Mouse (Mus musculus) gastrocnemius, adult 8-10 months (tissue): ENCODE data around the gene Emid1. TPM values are rescaled to one million over a fixed set of nuclear protein-coding genes. Genes with fewer than 3 reads are reported as not detected.

Source experiments
- DNase-seq, 2 experiments: peaks; one replicate each; pipeline ENCODE4 v3.0.0; 2022; ENCODE audit warnings: low spot score in 2 of 2
- total RNA-seq, 4 experiments: library from RNA; stranded (reverse); gene quantifications; 2 replicates each; pipeline ENCODE4 v1.2.4; 2022

Emid1 gene
- 1 to 10 TPM; 5.5 to 9.6 (median 8.4) TPM for total RNA-seq

DNA sequence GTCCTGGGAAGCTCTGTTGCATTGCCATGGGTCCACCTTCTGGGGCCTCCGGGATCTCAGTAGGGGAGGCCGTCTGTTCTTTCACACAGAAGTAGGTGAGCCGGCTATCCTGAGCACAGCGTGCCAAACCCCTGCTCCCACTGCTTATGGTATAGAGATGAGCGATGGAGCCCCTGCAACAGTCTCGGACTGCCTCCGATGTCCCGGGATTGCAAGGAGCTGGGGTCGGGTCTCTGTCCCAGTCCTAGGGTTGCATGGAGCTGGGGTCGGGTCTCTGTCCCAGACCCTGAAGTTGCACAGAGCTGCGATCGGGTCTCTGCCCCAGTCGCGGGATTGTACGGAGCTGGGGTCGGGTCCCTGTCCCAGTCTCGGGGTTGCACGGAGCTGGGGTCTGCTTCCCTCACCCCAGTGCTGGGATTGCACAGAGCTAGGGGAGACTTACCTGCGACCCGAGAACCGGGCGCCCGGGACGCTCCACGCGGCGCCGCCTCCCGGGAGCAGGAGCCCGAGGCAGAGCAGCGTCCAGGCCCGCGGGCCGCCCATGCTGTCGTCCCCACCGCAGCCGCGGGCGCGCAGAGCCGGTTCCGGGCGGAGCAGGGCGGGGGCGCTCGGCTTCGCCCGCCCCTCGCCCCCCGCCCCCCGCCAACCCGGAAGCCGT is at the start of gene Emid1:
Gene Emid1 (minus strand): TSS at position 578 of the 658 bp plus-strand sequence.
- DNase-seq, result no peak

DNA sequence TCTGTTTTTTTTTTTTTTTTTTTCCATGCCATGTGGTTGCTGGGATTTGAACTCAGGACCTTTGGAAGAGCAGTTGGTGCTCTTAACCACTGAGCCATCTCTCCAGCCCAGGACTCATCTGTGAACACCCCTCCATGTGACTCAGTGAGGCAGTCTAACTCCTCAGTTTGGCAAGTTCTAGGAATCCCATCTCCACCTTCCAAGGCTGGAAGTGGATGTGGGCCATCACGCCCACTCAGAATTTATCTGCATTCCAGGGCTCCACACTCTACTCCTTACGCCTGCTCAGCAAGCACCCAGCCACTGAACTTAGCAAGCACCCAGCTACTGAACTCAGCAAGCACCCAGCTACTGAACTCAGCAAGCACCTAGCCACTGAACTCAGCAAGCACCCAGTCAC is 47.8 kb upstream of the Emid1 start:
- no peak for DNase-seq

DNA sequence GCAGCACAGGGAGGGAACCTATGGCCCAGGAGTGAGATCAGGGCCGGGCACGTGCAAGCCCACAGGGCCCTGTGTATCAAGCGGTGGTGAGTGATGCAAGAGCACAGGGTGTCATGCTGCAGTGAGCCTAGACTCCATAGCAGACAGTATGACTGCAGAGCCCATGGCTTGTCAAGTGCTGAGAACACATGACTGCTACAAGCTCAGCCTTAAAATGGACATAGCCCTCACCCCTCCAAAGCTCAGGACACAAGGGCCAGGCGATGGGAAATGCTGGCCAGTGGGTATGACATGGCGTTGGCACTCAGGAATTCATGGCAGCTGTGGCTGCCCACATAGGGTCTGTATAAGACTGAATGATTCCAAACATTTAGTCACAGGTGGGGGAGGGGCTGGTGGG is 45.0 kb upstream of the Emid1 start:
- no peak for DNase-seq

DNA sequence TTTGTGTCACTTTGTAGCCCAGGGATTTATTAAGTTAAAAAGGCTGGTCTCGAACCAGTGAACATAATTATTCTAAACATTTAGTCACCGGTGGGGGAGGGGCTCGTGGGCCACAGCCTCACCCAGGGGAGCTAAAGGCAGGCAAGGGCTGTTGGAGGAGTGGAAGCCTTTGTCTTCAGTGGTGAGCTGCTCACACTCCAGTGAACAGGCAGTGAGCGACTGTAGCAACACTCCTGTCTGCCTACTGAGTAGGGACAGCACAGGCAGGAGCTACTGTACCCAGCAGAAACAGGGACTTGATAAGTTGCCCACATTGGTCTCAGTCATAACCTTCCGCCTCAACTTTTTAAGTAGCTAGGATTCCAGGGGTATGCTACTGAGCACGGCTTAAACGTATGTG is 44.5 kb upstream of the Emid1 start:
- no peak for DNase-seq

DNA sequence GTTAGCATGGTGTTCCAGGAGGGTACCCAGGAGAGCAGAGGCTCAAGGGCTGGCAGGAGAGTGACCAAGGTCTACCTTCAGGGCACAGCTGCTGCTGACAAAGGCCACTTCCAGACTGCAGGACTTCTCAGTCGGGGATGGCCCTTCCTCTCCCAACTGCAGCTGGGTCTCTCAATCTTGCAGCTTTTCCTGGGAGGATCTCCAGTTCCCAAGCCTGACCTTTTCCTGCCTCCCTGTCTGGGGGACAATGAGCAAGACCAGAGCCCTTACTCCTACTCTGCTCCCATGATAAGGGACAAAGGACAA is 41.5 kb upstream of the Emid1 start:
- DNase-seq, result no peak

DNA sequence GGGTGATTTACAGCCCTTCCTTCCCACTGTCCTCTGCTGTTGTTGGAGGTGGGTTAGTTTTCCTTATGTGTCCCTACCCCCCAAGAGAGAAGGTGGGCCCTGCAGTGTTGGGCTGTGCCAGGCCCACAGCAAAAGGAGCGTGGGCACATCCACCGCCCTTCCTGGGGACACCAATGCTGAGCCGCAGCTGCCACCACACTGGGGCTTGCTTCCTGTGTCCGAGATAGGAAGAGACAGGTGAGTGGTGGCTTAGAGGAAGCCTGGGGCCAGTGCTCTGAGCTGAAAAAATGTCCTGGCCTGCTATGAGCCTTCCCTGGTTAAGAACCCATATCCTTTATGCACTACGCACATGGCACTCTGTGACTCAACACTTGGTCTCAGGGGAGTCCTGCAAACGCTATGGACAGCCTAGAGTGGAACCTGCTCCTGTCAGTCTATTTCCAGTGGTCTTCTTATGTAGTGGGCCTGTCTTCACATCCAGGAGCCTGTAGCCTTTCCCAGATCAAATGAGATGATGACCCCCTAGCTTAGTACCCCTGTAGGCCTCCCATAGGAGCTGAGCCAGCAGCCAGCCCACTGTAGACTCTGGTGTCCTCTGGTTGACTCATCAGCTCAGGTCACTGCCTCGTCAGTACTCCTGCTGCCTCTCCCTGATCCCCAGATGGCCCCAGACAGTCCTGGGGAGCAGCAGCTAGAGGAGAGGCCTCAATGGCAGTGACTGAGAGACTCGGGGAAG is 41.0 kb upstream of the Emid1 start:
- DNase-seq, result no peak

DNA sequence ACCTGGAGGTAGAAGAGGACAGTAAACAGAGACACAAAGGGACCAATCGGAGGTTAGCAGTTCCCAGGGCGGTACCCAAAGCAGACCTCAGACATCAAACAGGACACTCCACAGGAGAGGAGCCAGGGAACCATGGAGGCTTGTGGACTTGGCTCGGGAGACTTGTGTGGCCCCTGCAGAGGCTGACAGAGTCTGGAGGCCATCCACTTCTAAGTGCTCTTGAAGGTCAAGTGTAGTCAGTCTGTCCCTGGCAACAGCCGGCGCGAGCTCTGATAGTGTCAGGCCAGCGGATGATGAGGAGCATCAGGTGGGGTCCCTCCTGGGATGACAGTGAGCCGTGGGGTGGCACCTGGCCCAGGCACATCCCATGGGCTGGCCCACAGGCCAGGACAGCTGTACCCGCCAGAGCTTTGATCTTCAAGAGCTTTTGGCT is 40.0 kb upstream of the Emid1 start:
- peak; percentile 86 to 90 for DNase-seq

DNA sequence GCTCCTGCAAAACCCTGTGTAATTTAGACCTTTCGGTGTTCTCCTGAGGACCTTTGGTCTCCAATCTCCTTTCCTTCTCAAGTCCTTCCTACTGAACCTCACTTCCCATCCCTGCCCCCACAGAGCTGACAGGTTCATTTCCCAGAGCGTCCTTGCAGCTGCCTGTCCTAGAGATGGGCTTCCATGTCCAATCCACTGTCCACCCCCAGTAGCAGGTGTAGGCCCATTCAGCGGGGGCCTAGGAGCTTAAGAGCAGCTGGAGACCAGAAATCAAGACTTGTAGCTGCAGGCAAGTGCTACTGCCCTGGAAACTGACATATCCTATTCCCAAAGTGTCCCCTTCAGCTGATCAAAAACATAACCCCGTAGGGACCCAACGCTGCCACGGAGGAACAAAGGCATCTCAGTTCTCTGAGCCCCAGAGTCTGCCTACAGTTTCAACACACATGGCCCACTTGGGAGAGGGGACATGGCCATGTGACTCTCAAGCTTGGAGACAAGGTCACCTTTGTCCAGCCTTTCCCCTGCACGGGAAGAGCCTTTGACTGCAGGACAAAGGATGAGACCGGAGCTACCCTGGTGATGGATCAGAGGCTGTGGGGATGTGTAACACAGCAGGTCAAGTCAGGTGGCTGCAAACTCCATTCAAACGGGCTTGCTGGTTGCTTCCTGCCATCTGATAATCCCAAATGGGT is 37.3 kb upstream of the Emid1 start:
- no peak for DNase-seq

DNA sequence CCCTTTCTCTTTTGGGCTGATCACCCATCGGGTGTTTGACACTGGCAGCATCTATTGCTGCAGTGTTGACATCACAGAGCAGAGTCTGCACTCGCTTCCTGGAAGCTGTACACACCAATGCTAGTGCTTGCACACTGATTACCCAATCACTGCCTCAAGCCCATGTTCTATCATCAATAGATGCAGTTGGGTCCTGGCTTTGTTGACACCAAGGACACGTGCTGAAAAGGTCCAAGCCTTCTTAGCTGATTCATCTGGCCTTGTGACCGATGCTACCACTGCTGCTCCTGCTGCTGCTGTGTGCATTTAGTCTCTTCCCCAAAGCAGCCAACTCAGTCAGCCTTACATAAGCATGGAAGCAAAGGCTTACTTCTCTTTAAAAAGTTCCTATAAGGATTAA is 36.1 kb upstream of the Emid1 start:
- no peak for DNase-seq

DNA sequence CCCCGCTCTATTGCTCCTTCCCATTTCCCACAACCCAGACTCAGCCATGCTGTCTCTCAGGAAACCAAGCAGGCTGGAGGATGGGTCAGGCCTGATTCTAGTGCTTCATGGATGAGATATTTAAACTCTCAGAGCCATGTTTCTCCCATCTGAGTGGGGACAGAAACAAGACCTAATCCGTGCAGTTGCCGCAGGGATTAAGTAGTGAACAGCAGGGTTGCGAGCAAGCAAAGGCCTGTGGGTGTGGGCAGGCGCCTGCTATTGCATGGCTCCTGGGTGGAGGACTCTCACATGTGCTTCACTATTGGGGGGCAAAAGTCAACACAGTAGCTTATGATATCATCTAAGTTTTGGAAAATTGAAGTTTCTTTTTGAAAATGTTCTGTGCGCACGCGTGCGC is 32.8 kb upstream of the Emid1 start:
- DNase-seq, result no peak

DNA sequence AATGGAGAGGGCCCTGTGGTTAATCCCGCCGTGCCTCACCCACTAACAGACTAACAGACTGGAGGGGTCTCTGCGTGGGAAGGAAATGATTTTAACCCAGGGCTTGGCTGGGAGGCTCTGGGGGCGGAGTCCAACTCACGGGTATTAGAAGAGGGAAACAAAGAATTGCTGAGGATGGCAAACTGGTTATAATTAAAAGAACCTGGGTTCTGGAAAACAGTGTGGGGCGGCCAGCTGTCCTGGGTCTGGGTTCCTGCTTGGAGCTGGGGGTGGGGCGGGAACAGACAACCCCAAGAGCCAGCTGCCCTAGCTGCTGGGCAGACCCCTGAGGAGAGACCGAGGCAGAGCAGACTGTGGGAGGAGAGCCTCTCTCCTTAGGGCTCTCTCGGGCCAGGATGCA is 32.2 kb upstream of the Emid1 start:
- no peak for DNase-seq

DNA sequence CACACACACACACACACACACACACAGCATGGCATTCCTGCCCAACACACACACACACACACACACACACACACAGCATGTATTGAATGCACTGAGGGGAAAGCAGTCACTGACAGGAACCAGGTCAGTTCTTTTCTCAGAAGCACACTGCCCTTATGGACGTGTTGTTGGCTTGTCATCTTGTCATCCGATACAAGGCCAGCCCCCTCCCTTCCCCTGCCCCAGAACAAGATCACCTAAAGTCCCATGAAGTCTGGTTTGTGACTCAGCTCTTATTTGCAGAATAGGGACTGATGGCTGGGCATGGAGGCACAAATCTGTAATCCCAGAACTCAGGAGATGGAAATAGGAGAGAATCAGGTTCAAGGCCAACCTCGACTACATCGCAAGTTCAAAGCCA is 30.8 kb upstream of the Emid1 start:
- DNase-seq, result peak; percentile 30 to 57

DNA sequence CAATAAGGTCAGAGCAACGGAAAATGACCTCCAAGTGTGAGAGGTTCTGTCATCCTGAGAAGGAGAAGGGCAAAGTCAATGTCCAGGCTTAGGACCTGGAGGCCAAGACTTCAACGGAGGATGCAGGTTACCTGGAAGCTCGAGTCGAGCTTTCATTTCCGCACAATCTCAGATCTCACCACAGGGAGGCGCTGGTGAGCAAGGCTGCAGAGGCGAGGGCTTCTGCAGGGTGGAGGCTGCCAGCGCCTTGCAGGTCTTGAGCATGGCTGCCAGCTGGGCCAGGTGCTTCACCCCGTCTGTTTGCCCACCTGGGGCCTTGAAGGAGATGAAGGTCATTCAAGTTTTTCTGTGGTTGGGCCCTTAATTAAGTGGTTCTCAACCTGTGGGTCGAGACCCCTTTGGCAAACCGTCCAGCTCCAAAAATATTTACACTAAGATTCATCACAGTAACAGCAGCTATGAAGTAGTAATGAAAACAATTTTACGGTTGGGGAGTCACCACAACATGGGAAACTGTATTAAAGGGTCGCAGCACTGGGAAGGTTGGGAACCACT is 29.9 kb upstream of the Emid1 start:
- DNase-seq, result peak; percentile 65 to 76

DNA sequence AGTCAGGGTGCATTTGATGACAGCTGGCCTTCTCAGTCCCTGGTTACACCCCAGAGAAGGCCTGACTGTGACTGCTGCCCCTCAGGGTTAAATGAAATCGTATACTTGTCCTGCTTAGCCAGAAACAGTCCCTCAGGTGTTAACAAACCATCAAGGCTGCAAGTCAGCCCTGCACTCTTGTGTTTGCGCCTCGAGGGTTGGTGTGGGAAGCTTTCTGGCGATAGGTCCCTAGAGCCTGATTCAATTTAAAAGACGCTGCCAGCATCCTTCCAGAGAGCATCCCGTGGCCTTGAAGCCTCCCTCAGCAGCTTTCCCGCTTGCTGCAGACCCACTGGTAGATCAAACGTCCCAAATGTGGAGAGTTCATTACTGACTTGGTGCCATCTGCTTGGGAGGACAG is 27.3 kb upstream of the Emid1 start:
- no peak for DNase-seq

DNA sequence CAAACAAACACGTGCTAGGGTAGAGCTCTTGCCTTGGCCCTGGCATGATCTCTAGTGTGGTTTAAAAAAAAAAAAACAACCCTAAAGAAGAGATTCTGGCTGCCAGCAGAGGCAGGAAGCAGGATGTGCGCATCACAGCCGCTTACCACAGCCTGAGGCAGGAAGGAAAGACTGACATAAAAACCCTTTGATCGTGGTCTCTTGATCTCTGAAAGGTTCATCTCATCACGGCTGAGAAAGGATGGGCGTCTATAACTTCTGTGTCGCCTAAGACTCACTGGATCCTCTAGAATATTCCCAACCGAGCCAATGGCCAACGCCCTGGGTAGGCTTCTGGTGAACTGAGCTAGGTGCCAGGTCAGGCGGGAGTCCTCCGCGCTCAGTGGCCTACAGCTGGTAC is 25.1 kb upstream of the Emid1 start:
- no peak for DNase-seq

DNA sequence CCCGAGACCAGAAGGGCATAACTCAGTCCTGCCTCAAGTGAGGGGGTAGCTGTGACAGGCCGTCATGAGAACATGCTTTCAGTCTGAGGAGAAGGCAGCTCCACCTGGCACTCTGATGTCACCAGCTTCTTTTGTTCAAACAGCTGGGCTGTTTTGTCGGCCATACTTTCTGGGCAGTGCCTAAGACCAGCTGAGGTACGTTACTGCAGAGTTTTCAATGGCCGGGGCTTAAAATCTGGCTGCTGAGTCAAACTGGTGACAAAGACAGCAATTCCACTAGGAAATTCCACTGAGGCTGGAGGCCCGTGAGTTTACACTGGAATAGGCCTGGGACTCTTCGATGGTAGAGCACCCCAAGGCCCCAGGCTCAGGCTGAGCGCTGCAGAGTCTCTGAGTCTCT is 24.6 kb upstream of the Emid1 start:
- DNase-seq, result no peak

DNA sequence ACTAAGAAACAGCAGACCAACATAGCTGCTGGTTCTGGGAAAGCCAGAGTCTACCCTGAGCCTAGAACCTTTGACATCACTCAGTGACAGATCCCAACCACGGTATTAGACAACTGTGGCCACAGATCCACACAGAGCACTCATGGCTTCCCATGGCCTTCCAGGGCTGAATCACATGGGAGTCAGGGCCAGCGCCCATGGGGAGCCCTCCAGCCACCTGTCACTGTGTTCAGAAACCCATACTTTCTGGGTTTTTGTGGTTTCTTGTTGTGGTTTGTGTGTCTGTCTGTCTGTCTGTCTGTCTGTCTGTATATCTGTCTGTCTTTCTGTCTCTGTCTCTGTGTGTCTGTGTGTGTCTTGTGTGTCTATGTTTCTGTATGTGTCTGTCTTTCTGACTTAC is 23.8 kb upstream of the Emid1 start:
- DNase-seq, result no peak

DNA sequence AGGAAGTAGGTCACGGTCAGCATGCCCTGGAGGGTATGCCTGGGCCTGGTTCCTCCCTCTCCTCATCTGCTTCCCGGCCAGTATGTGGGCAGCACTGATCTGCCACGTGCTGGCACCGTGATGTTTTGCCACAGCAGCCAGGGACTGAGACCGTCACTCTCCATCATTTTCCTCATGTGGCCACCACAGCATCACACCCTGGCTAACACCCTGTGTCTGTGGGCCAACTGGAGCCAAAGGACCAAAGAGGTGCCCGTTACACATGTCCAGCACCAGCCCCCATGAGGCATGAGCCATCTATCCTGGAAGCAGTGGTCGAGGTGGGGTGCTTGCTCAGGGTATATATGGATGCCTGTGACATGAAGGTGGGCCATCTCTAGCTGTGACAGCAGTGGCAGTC is 23.1 kb upstream of the Emid1 start:
- no peak for DNase-seq

DNA sequence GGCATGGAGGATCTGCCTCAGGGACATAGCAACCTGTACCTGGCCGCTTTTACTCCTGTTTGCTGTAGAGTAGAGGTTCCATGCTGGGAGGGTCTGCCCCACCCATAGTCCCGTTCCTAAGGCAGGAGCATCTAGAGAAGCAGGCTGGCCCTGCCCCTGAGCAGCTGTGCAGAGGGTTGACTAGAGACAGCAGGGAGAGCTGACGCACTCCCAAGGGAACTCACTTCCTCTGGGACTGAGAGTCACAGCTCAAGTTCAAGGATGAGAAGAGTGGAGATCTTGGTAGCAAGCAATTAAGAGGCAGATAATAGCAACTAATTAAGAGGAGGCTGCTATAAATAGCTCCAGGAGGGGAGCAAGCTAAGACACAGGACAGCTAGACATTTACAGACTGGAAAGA is 20.8 kb upstream of the Emid1 start:
- no peak for DNase-seq

DNA sequence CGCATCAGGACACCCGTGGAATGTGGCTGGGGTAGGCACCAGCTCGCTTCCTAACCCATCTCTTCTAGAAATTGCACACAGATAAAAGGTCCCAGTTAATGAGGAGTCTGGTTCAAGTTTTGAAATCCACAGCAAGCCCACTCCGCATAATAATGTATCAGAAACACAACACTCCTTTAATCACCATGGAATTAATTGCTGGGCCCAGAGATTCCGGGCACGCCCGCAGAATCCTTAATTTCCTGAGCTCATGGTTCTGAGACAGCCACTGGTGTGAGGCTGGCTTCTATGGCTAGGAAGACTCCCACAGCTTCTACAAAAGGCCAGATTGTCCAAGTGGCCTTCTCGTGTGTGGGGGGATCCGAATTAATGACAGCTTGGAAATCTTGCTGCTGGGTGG is 15.3 kb upstream of the Emid1 start:
- no peak for DNase-seq

DNA sequence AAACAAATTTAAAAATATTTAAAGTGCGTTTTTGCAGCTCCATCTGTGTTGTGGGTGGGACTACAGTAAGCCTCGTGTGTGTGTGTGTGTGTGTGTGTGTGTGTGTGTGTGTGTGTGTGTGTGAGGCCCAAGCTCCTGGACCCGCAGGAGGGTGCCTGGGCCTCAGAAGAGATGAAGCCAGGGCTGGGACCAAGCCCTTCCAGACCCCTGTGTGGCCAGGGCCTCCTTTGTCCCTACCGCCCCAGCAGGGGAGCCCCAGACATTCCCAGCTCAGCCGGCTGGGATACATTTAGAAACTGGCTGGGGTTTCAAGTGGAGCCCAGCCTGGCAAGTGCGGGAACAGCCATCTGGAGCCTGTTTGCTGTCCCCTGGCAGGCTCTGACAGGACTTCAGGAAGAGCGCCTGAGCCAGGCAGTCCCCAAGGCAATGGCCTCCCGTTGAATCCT is 13.4 kb upstream of the Emid1 start:
- peak; percentile 37 to 61 for DNase-seq

DNA sequence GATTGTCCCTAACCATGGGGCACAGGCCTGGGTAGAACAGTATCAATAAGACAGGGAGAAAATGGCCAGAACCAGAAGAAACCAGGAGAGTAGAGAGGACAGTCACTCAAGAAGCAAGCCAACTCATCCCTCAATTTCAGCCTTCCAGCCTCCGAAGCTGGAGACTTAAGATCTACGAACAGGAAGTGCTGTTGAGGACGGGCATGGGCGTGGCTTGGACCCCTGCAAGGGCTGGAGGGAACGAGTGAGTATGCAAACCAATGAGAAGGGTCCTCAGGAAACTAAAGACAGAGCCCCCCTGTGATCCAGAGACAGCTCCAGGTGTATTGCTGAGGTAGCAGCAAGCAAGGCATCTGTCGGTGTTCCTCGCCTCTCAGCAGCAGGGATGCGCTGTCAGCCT is 12.3 kb upstream of the Emid1 start:
- DNase-seq, result no peak

DNA sequence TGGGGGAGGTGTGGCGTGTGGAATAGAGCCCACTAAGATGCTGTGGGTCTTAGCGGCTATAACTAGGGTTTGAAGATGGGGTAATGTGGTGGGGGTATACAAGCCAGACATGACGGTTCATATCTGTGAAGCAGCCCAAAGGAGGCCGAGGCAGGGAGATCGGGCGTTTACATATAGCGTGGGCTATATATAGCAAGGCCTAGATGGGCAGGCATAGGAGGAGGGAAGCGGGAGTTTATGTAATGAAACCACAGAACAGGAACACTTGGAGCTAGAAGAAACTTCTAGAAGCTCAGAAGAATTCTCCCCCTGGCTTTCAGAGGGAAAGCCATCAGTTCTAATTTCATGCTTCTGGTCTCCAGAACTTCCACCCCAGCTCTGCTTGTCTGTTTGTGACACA is 11.4 kb upstream of the Emid1 start:
- DNase-seq, result no peak
